Mouse (Mus musculus) ES-E14 (cell line): ENCODE measurements around the gene Necab2. TPM values are rescaled to one million over a fixed set of nuclear protein-coding genes. Genes with fewer than 3 reads are reported as not detected.

Experiments used
- DNase-seq: peaks from one replicate; pipeline ENCODE4 v3.0.0-alpha.2; 2013; ENCODE audit warnings: low read depth, low spot score
- H3K27ac ChIP-seq: 2 replicates; pipeline ENCODE4 v1.5.1; 2012; ENCODE audit warnings: low read depth, mild to moderate bottlenecking, low read length, moderate library complexity, mixed read lengths; ENCODE audit not compliant: poor library complexity, insufficient read depth, severe bottlenecking
- H3K36me3 ChIP-seq: 2 replicates; pipeline ENCODE4 v1.6.1; 2012; ENCODE audit warnings: mild to moderate bottlenecking, low read length, moderate library complexity, mixed read lengths; ENCODE audit not compliant: control insufficient read depth, poor library complexity, insufficient read depth, severe bottlenecking
- H3K4me1 ChIP-seq, 2 experiments: fragments of 150-350 bp in 1 of 2; sonication (generic) in 1 of 2; 2 replicates each; pipeline ENCODE4 v1.6.1; 2012; ENCODE audit warnings: low read length in 2 of 2, mild to moderate bottlenecking in 1 of 2, mixed read lengths in 1 of 2; ENCODE audit not compliant: control insufficient read depth in 2 of 2, insufficient read depth in 2 of 2, poor library complexity in 1 of 2
- H3K4me3 ChIP-seq, 2 experiments: fragments of 150-350 bp in 1 of 2; sonication (generic) in 1 of 2; 2 replicates each; pipeline ENCODE4 v1.5.1; 2012; ENCODE audit warnings: low read length in 2 of 2, low read depth in 1 of 2, mild to moderate bottlenecking in 1 of 2, mixed read lengths in 1 of 2; ENCODE audit not compliant: insufficient read depth in 1 of 2, poor library complexity in 1 of 2, severe bottlenecking in 1 of 2
- H3K9ac ChIP-seq: 2 replicates; pipeline ENCODE4 v1.6.1; 2012; ENCODE audit warnings: low read depth, mild to moderate bottlenecking, low read length, mixed read lengths; ENCODE audit not compliant: poor library complexity, insufficient read depth, severe bottlenecking
- H3K9me3 ChIP-seq: fragments of 150-350 bp; sonication (generic); 2 replicates; pipeline ENCODE4 v1.6.1; 2012; ENCODE audit warnings: low read depth, mild to moderate bottlenecking, low read length; ENCODE audit not compliant: control insufficient read depth, insufficient read depth
- CHD2 ChIP-seq: IDR thresholded peaks from 2 replicates; pipeline ENCODE4 v1.6.1; 2014; ENCODE audit warnings: mild to moderate bottlenecking, low read depth, low read length, inconsistent platforms
- HCFC1 ChIP-seq: IDR thresholded peaks from 2 replicates; pipeline ENCODE4 v1.6.1; 2012; ENCODE audit warnings: low read length, inconsistent platforms, borderline replicate concordance; ENCODE audit not compliant: insufficient read depth
- MAFK ChIP-seq: IDR thresholded peaks from 2 replicates; pipeline ENCODE4 v1.6.1; 2014; ENCODE audit warnings: mild to moderate bottlenecking, low read depth, low read length, inconsistent platforms; ENCODE audit not compliant: insufficient read depth
- ZC3H11A ChIP-seq: IDR thresholded peaks from 2 replicates; pipeline ENCODE4 v1.6.1; 2012; ENCODE audit warnings: low read depth, mild to moderate bottlenecking, inconsistent platforms, low read length, borderline replicate concordance
- ZNF384 ChIP-seq: IDR thresholded peaks from 2 replicates; pipeline ENCODE4 v1.6.1; 2012; ENCODE audit warnings: low read depth, low read length, inconsistent platforms
- in situ Hi-C, 2 experiments: fragments of 600-800 bp; cut with MboI; formaldehyde crosslinking; loops; one replicate each; pipeline ENCODE4 v1.15.1; 2025; ENCODE audit warnings: low sequenced_read_pairs in 2 of 2, inconsistent platforms in 1 of 2; ENCODE audit not compliant: unreplicated experiment in 2 of 2
- total RNA-seq: library from RNA; depleted of rRNA; stranded (reverse); fragments of 300-350 nt; gene quantifications from 2 replicates; pipeline ENCODE4 v1.2.3, GENCODE M21; 2012

The Necab2 gene
- total RNA-seq, 1 experiment = 8.5 TPM

DNA sequence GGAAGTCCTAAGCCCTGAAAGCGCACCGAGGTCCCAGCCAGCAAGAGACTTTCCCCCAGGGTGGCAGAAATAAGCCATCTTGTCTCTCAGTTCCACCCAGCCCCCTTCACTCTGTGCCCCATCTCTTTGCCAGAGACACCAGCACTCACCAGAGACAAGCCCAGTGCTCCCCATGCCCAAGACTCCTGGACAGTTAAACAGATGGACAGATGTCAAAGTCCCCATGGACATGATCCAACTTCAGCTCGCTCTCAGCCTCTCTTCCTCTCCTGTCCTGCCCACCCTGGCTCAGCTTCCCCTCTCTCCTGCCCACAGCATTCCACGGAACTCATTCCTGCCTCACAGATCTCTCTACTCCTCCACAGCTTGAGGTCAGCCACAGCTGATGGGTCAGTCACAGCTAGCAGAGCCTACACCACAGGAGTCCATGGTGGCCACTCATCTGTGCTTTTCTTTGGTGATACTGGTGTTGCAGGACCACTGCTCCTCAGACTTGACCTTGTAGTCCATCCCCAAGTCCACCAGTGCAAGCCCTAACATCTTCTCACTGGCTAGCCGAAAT, 17.7 kb upstream of the Necab2 start:
- Histone ChIP-seq H3K9ac (no peak overlapping the region), H3K27ac (no peak overlapping the region), H3K4me1 (peaks cover 0 to 3% of the 10 kb centered on the region in 2 experiments; a peak in 1 of 4 replicates), H3K4me3 (no peak overlapping the region), H3K36me3 (no peaks in the 10 kb centered on the region), H3K9me3 (no peaks in the 10 kb centered on the region)
- TF ChIP-seq HCFC1 (no peak), ZNF384 (no peak), MAFK (no peak)
- DNase-seq = no peak
- in situ Hi-C loops = no loop called here

GRCm38 (mm10) chr8:119429552-119429951, 17.0 kb upstream of the Necab2 start:
- TF ChIP-seq MAFK (no peak), HCFC1 (no peak), ZC3H11A (no peak), CHD2 (no peak), ZNF384 (no peak)
- Histone ChIP-seq H3K27ac (no peak overlapping the region), H3K9me3 (no peaks in the 10 kb centered on the region), H3K4me3 (no peak overlapping the region), H3K4me1 (no peaks in the 10 kb centered on the region; a peak in 1 of 4 replicates), H3K36me3 (no peaks in the 10 kb centered on the region), H3K9ac (no peak overlapping the region)
- in situ Hi-C loops = no loop called here
- no peak for DNase-seq

DNA sequence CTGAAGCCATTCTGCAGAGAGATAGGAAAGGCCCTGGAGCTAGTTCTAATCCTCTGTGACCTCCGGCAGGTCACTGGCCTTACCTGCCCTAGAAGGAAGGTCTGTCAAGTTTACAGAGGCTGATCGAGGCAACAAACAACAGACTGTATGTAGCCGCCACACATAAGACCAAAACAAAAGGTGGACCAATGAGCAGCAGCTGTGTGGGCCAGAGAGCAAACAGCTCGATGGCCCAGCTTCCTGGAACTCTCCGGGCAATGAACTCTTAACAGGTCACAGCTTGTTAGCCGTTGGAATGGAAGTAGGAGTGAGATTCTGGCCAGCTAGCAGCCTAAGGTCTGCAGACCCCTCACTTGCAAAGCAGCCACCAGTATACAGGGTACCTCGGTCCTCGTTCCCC, 16.3 kb upstream of the Necab2 start:
- DNase-seq = no peak
- H3K9ac ChIP-seq = no peak overlapping the region
- in situ Hi-C loops = no loop called here
- H3K36me3 ChIP-seq = no peaks in the 10 kb centered on the region
- TF ChIP-seq CHD2 (no peak), HCFC1 (no peak), MAFK (no peak), ZC3H11A (no peak), ZNF384 (no peak)
- no peaks in the 10 kb centered on the region for H3K9me3 ChIP-seq
- H3K4me3 ChIP-seq = no peak overlapping the region
- no peak overlapping the region for H3K27ac ChIP-seq
- no peaks in the 10 kb centered on the region; a peak in 1 of 4 replicates for H3K4me1 ChIP-seq

- H3K4me3 ChIP-seq = no peak overlapping the region
- H3K9ac ChIP-seq = no peak overlapping the region
- DNase-seq = no peak
- H3K9me3 ChIP-seq = no peaks in the 10 kb centered on the region
- no peaks in the 10 kb centered on the region for H3K36me3 ChIP-seq
- TF ChIP-seq ZC3H11A (no peak), MAFK (no peak), HCFC1 (no peak), CHD2 (no peak), ZNF384 (no peak)
- H3K27ac ChIP-seq = no peak overlapping the region
- no peaks in the 10 kb centered on the region for H3K4me1 ChIP-seq
- in situ Hi-C loops = no loop called here
Observed at GRCm38 (mm10) chr8:119430690-119431089, 15.8 kb upstream of the Necab2 start.

DNA sequence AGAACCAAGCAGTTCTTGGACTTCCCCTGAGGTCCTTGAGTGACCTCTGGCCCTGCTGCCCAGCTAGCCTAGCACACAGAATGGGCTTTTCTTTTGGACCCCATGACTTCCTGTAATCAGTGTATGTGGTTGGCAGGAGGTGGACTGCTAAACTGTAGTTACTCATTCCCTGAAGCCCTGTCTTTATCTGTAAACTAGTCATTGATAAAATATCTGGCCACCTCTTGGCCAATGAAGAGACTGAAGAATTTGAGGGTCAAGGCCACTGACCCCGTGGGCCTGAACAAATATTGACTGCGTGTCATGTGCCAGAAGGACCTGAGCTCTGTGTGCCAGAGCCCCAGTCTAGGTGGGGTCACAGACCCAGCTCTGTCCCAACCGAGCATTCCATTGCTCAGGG, 14.1 kb upstream of the Necab2 start:
- no peak overlapping the region for H3K4me3 ChIP-seq
- H3K4me1 ChIP-seq = peaks cover 0 to 5% of the 10 kb centered on the region in 2 experiments; a peak in 1 of 4 replicates
- no peak for DNase-seq
- no peak overlapping the region for H3K27ac ChIP-seq
- no peaks in the 10 kb centered on the region for H3K36me3 ChIP-seq
- in situ Hi-C loops = no loop called here
- TF ChIP-seq ZC3H11A (no peak), HCFC1 (no peak), CHD2 (no peak), MAFK (no peak), ZNF384 (no peak)
- no peak overlapping the region for H3K9ac ChIP-seq
- H3K9me3 ChIP-seq = no peaks in the 10 kb centered on the region
